Mouse (Mus musculus) limb, embryonic 11.5 days (tissue): ENCODE measurements at regions not wholly inside any gene's neighbourhood (a gene's known extent, or its start where the extent isn't known, plus 50 kb on each side); places are given as distances from the start of the nearest gene placed in this dataset.

Experiments
- ATAC-seq: fragments of 200-750 bp; cut with Nextera tagmentation; 2 replicates; pipeline ENCODE4 v1.8.0; 2017; ENCODE audit warnings: low read depth; ENCODE audit not compliant: insufficient number of reproducible peaks, low FRiP score, low TSS enrichment
- DNase-seq: peaks from one replicate; pipeline ENCODE4 v3.0.0-alpha.2; 2015; ENCODE audit warnings: low spot score
- H3K27ac ChIP-seq: fragments of 300-500 bp; sonication (generic); replicated peaks from 2 replicates; pipeline ENCODE4 v1.5.1; 2014; ENCODE audit warnings: low read depth, mild to moderate bottlenecking, low read length
- H3K27me3 ChIP-seq: fragments of 300-500 bp; sonication (generic); 2 replicates; pipeline ENCODE4 v1.6.1; 2014; ENCODE audit warnings: mild to moderate bottlenecking, low read length, mixed read lengths; ENCODE audit not compliant: control insufficient read depth, insufficient read depth
- H3K36me3 ChIP-seq: fragments of 300-500 bp; sonication (generic); 2 replicates; pipeline ENCODE4 v1.6.1; 2014; ENCODE audit warnings: mild to moderate bottlenecking, low read length, moderate library complexity, mixed read lengths; ENCODE audit not compliant: control insufficient read depth, insufficient read depth
- H3K4me1 ChIP-seq: fragments of 300-500 bp; sonication (generic); 2 replicates; pipeline ENCODE4 v1.6.1; 2014; ENCODE audit warnings: low read length, mixed read lengths; ENCODE audit not compliant: control insufficient read depth, insufficient read depth
- H3K4me2 ChIP-seq: fragments of 300-500 bp; sonication (generic); 2 replicates; pipeline ENCODE4 v1.6.1; 2014; ENCODE audit warnings: low read depth, mild to moderate bottlenecking, moderate library complexity; ENCODE audit not compliant: severe bottlenecking
- H3K4me3 ChIP-seq: fragments of 300-500 bp; sonication (generic); 2 replicates; pipeline ENCODE4 v1.5.1; 2014; ENCODE audit warnings: low read depth, low read length
- H3K9ac ChIP-seq: fragments of 300-500 bp; sonication (generic); 2 replicates; pipeline ENCODE4 v1.6.1; 2014; ENCODE audit warnings: mild to moderate bottlenecking, low read length
- H3K9me3 ChIP-seq: fragments of 300-500 bp; sonication (generic); 2 replicates; pipeline ENCODE4 v1.6.1; 2016; ENCODE audit warnings: low read length; ENCODE audit not compliant: control insufficient read depth
- WGBS: fragments of 180-500 bp; shearing (Covaris S2); extraction: QIAGEN DNeasy Blood & Tissue Kit; methylation state at CpG from one replicate; pipeline ENCODE4 v1.1.7; 2014; 5-methylcytosine and 5-hydroxymethylcytosine counted together

GRCm38 (mm10) chr2:116985549-116985948 lies 107.1 kb downstream of the Tmco5 start:
- no peak overlapping the region for H3K9ac ChIP-seq
- H3K36me3 ChIP-seq: no peaks in the 10 kb centered on the region
- H3K4me1 ChIP-seq: 0 out of 2 replicates have a peak, but pooled peaks cover 2% of the 10 kb centered on the region
- 67% methylated on average over 5 of the region's 5 CpGs for WGBS
- H3K27ac ChIP-seq: no peak overlapping the region
- H3K27me3 ChIP-seq: no peaks in the 10 kb centered on the region
- no peaks in the 10 kb centered on the region for H3K9me3 ChIP-seq
- no peak overlapping the region for H3K4me2 ChIP-seq
- no peak overlapping the region for H3K4me3 ChIP-seq
- ATAC-seq (no peak), DNase-seq (no peak)

- ATAC-seq (no peak), DNase-seq (no peak)
- Histone ChIP-seq H3K4me2 (no peak overlapping the region), H3K4me3 (no peak overlapping the region), H3K27me3 (no peaks in the 10 kb centered on the region), H3K4me1 (no peaks in the 10 kb centered on the region), H3K36me3 (no peaks in the 10 kb centered on the region), H3K9me3 (no peaks in the 10 kb centered on the region), H3K9ac (no peak overlapping the region), H3K27ac (no peak overlapping the region)
- WGBS: 91% methylated on average over 8 of the region's 8 CpGs
These were observed 110.6 kb downstream of the Tmco5 start for GRCm38 (mm10) chr2:116988953-116989674.

GRCm38 (mm10) chr2:116990106-116990505 lies 111.6 kb downstream of the Tmco5 start:
- Histone ChIP-seq H3K9me3 (no peaks in the 10 kb centered on the region), H3K27me3 (no peaks in the 10 kb centered on the region), H3K9ac (no peak overlapping the region), H3K4me1 (no peaks in the 10 kb centered on the region), H3K36me3 (no peaks in the 10 kb centered on the region), H3K4me3 (no peak overlapping the region), H3K4me2 (no peak overlapping the region), H3K27ac (no peak overlapping the region)
- DNase-seq (no peak), ATAC-seq (no peak)
- 93% methylated on average over 1 of the region's 1 CpGs for WGBS

DNA sequence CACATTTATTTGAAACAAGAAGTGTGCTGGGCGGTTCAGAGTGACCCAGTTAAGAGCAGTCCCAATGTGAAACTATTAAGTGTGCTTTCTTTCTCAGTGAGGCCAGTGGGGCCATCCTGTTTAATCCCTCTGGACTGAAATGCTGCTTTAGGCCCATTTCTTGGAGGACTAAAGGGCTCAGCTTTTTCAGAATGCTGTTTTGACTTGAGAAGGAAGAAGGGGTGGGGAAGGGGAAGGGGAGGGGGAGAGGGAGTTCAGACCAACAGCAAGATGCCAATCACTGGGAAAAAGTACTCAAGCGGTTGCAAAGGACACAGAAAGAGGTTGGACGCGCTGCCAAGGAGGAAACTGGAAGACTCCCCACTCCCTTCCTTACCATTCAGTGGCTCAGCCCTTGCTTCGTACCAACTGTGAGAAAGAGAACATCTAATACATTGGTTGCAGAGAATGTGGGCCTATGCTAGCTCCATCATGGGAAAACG lies 113.1 kb downstream of the Tmco5 start:
- Histone ChIP-seq H3K27me3 (no peaks in the 10 kb centered on the region), H3K4me2 (no peak overlapping the region), H3K9ac (no peak overlapping the region), H3K9me3 (no peaks in the 10 kb centered on the region), H3K4me3 (no peak overlapping the region), H3K4me1 (no peaks in the 10 kb centered on the region), H3K36me3 (no peaks in the 10 kb centered on the region), H3K27ac (no peak overlapping the region)
- DNase-seq (no peak), ATAC-seq (no peak)
- WGBS: 81% methylated on average over 6 of the region's 6 CpGs

GRCm38 (mm10) chr2:116993724-116994123 lies 115.2 kb downstream of the Tmco5 start:
- no peak for ATAC-seq
- H3K9me3 ChIP-seq: no peaks in the 10 kb centered on the region
- no peak for DNase-seq
- H3K27ac ChIP-seq: no peak overlapping the region
- 88% methylated on average over 4 of the region's 4 CpGs for WGBS
- H3K9ac ChIP-seq: no peak overlapping the region
- no peaks in the 10 kb centered on the region for H3K4me1 ChIP-seq
- H3K36me3 ChIP-seq: no peaks in the 10 kb centered on the region
- no peak overlapping the region for H3K4me2 ChIP-seq
- H3K4me3 ChIP-seq: no peak overlapping the region
- no peaks in the 10 kb centered on the region for H3K27me3 ChIP-seq

GRCm38 (mm10) chr2:116996302-116996701 lies 117.8 kb downstream of the Tmco5 start:
- DNase-seq (no peak), ATAC-seq (no peak)
- Histone ChIP-seq H3K4me3 (no peak overlapping the region), H3K4me2 (no peak overlapping the region), H3K27ac (no peak overlapping the region), H3K36me3 (no peaks in the 10 kb centered on the region), H3K9ac (no peak overlapping the region), H3K9me3 (no peaks in the 10 kb centered on the region), H3K4me1 (no peaks in the 10 kb centered on the region), H3K27me3 (no peaks in the 10 kb centered on the region)
- 85% methylated on average over 6 of the region's 6 CpGs for WGBS

DNA sequence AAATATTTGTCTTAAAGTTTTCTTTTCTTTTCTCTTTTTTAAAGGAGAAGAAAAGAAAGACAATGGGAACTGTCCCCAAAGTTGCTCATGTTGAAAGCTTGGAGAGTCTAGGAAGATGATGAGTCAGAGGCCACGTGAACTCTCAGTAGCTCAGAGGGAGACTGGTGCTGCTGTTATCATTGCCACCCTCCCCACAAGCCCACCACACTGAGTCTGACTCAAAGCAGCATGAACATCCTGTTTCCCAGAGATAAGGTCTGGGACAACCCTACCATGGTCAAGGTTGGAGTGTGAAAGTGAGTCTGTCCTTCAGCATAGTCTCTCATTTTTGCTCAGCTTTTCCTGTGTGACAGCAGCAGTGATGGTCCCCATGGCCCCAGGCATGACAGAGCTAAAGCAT lies 120.3 kb downstream of the Tmco5 start:
- Histone ChIP-seq H3K4me3 (no peak overlapping the region), H3K27me3 (no peaks in the 10 kb centered on the region), H3K9ac (no peak overlapping the region), H3K36me3 (no peaks in the 10 kb centered on the region), H3K4me1 (no peaks in the 10 kb centered on the region), H3K27ac (no peak overlapping the region), H3K9me3 (no peaks in the 10 kb centered on the region), H3K4me2 (no peak overlapping the region)
- DNase-seq (no peak), ATAC-seq (no peak)
- WGBS: 81% methylated on average over 1 of the region's 1 CpGs

- 85% methylated on average over 5 of the region's 5 CpGs for WGBS
- Histone ChIP-seq H3K4me2 (no peak overlapping the region), H3K27me3 (no peaks in the 10 kb centered on the region), H3K9ac (no peak overlapping the region), H3K36me3 (no peaks in the 10 kb centered on the region), H3K4me1 (no peaks in the 10 kb centered on the region), H3K9me3 (no peaks in the 10 kb centered on the region), H3K4me3 (no peak overlapping the region), H3K27ac (no peak overlapping the region)
- no peak for ATAC-seq
- no peak for DNase-seq
These were observed 121.1 kb downstream of the Tmco5 start for GRCm38 (mm10) chr2:116999592-116999991.

DNA sequence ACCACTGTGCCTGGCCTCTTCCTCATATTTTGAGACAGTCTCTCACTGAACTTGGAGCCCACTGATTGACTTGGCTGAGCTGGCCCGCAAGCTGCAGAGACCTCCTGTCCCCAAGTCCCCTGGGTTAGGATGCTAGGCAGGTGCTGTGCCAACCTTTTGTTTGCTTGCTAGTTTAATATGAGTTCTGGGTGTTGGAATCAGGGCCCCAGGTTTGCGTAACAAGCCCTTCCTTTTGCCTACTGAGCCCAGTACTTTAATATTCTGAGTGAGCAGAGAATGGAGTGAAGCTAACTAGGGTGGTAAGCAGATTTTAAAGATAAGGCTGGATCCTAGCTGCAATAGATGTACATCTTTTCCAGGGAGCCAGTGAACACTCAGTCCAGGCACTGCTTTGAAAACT lies 117.2 kb upstream of the Spred1 start:
- Histone ChIP-seq H3K9me3 (no peaks in the 10 kb centered on the region), H3K4me1 (no peaks in the 10 kb centered on the region), H3K4me3 (no peak overlapping the region), H3K27ac (no peak overlapping the region), H3K9ac (no peak overlapping the region), H3K36me3 (no peaks in the 10 kb centered on the region), H3K4me2 (no peak overlapping the region), H3K27me3 (no peaks in the 10 kb centered on the region)
- no peak for ATAC-seq
- 99% methylated on average over 2 of the region's 2 CpGs for WGBS
- DNase-seq: no peak
